Mouse (Mus musculus) hindbrain, embryonic 12.5 days (tissue): ENCODE measurements at regions not wholly inside any gene's neighbourhood (a gene's known extent, or its start where the extent isn't known, plus 50 kb on each side); places are given as distances from the start of the nearest gene placed in this dataset.
"Not testable (repeated sequence)": the region's sequence is repeated elsewhere in the genome, so short reads cannot be mapped to it uniquely, and the experiment has no call there.

ENCODE experiments used
- ATAC-seq: fragments of 200-750 bp; cut with Nextera tagmentation; 2 replicates; pipeline ENCODE4 v1.8.0; 2017; ENCODE audit warnings: moderate TSS enrichment; ENCODE audit not compliant: low FRiP score
- H3K27ac ChIP-seq: fragments of 300-500 bp; sonication (generic); 2 replicates; pipeline ENCODE4 v1.5.1; 2016; ENCODE audit warnings: mild to moderate bottlenecking
- H3K27me3 ChIP-seq: fragments of 300-500 bp; sonication (generic); 2 replicates; pipeline ENCODE4 v1.6.1; 2016; ENCODE audit warnings: mild to moderate bottlenecking
- H3K36me3 ChIP-seq: fragments of 300-500 bp; sonication (generic); 2 replicates; pipeline ENCODE4 v1.6.1; 2016; ENCODE audit warnings: mild to moderate bottlenecking
- H3K4me1 ChIP-seq: fragments of 300-500 bp; sonication (generic); 2 replicates; pipeline ENCODE4 v1.6.1; 2016
- H3K4me2 ChIP-seq: fragments of 300-500 bp; sonication (generic); replicated peaks from 2 replicates; pipeline ENCODE4 v1.6.1; 2016; ENCODE audit warnings: mild to moderate bottlenecking
- H3K4me3 ChIP-seq: fragments of 300-500 bp; sonication (generic); 2 replicates; pipeline ENCODE4 v1.5.1; 2016; ENCODE audit warnings: mild to moderate bottlenecking
- H3K9ac ChIP-seq: fragments of 300-500 bp; sonication (generic); 2 replicates; pipeline ENCODE4 v1.6.1; 2016; ENCODE audit warnings: mild to moderate bottlenecking, moderate library complexity
- H3K9me3 ChIP-seq: fragments of 300-500 bp; sonication (generic); replicated peaks from 2 replicates; pipeline ENCODE4 v1.6.1; 2016; ENCODE audit warnings: mild to moderate bottlenecking
- WGBS: fragments of 180-500 bp; shearing (Covaris S2); methylation state at CpG from one replicate; pipeline ENCODE4 v1.1.7; 2016; 5-methylcytosine and 5-hydroxymethylcytosine counted together

- Histone ChIP-seq H3K27ac (no peak overlapping the region), H3K4me3 (no peak overlapping the region), H3K9ac (no peak overlapping the region), H3K4me2 (no peak overlapping the region), H3K9me3 (no peaks in the 10 kb centered on the region), H3K27me3 (no peaks in the 10 kb centered on the region), H3K4me1 (no peaks in the 10 kb centered on the region), H3K36me3 (no peaks in the 10 kb centered on the region)
- 86% methylated on average over 4 of the region's 4 CpGs for WGBS
- ATAC-seq, result no peak
Observed at GRCm38 (mm10) chr13:45130516-45131249, 52.2 kb downstream of the Gm9817 start.

GRCm38 (mm10) chr13:45140616-45141015 is 62.1 kb downstream of the Gm9817 start:
- Histone ChIP-seq H3K9ac (no peak overlapping the region), H3K27ac (no peak overlapping the region), H3K27me3 (no peaks in the 10 kb centered on the region), H3K4me2 (no peak overlapping the region), H3K36me3 (no peaks in the 10 kb centered on the region), H3K4me1 (no peaks in the 10 kb centered on the region), H3K4me3 (no peak overlapping the region), H3K9me3 (no peaks in the 10 kb centered on the region)
- WGBS, result 85% methylated on average over 2 of the region's 2 CpGs
- no peak for ATAC-seq

GRCm38 (mm10) chr13:45145129-45145528 is 66.6 kb downstream of the Gm9817 start:
- no peaks in the 10 kb centered on the region for H3K9me3 ChIP-seq
- H3K27ac ChIP-seq, result no peak overlapping the region
- WGBS, result 82% methylated on average over 6 of the region's 6 CpGs
- no peaks in the 10 kb centered on the region for H3K27me3 ChIP-seq
- H3K36me3 ChIP-seq, result no peaks in the 10 kb centered on the region
- H3K4me1 ChIP-seq, result no peaks in the 10 kb centered on the region
- no peak for ATAC-seq
- H3K4me3 ChIP-seq, result no peak overlapping the region
- no peak overlapping the region for H3K9ac ChIP-seq
- H3K4me2 ChIP-seq, result no peak overlapping the region

GRCm38 (mm10) chr13:45156223-45156622 is 77.7 kb downstream of the Gm9817 start:
- no peak for ATAC-seq
- Histone ChIP-seq H3K9ac (no peak overlapping the region), H3K4me1 (no peaks in the 10 kb centered on the region), H3K27ac (no peak overlapping the region), H3K36me3 (no peaks in the 10 kb centered on the region), H3K9me3 (no peaks in the 10 kb centered on the region), H3K4me2 (no peak overlapping the region), H3K27me3 (no peaks in the 10 kb centered on the region), H3K4me3 (no peak overlapping the region)
- 67% methylated on average over 3 of the region's 3 CpGs for WGBS

GRCm38 (mm10) chr13:45156982-45157381 is 78.5 kb downstream of the Gm9817 start:
- H3K9me3 ChIP-seq, result no peaks in the 10 kb centered on the region
- no peak overlapping the region for H3K9ac ChIP-seq
- no peaks in the 10 kb centered on the region for H3K4me1 ChIP-seq
- WGBS, result 77% methylated on average over 2 of the region's 2 CpGs
- no peaks in the 10 kb centered on the region for H3K27me3 ChIP-seq
- no peak overlapping the region for H3K27ac ChIP-seq
- no peak overlapping the region for H3K4me3 ChIP-seq
- no peaks in the 10 kb centered on the region for H3K36me3 ChIP-seq
- no peak overlapping the region for H3K4me2 ChIP-seq
- no peak for ATAC-seq

GRCm38 (mm10) chr13:45160281-45160680 is 81.8 kb downstream of the Gm9817 start:
- no peak overlapping the region for H3K9ac ChIP-seq
- 80% methylated on average over 5 of the region's 5 CpGs for WGBS
- no peak overlapping the region for H3K4me3 ChIP-seq
- no peaks in the 10 kb centered on the region for H3K36me3 ChIP-seq
- ATAC-seq, result no peak
- 0 out of 2 replicates have a peak, but pooled peaks cover 5% of the 10 kb centered on the region for H3K4me1 ChIP-seq
- H3K27ac ChIP-seq, result no peak overlapping the region
- H3K27me3 ChIP-seq, result no peaks in the 10 kb centered on the region
- no peak overlapping the region for H3K4me2 ChIP-seq
- H3K9me3 ChIP-seq, result no peaks in the 10 kb centered on the region

GRCm38 (mm10) chr13:45164001-45164778 is 85.7 kb downstream of the Gm9817 start:
- 48% methylated on average over 6 of the region's 6 CpGs for WGBS
- Histone ChIP-seq H3K9me3 (no peaks in the 10 kb centered on the region), H3K36me3 (no peaks in the 10 kb centered on the region), H3K4me3 (no peak overlapping the region), H3K9ac (no peak overlapping the region), H3K4me2 (no peak overlapping the region), H3K4me1 (0 out of 2 replicates have a peak, but pooled peaks cover 5% of the 10 kb centered on the region), H3K27ac (peak overlapping the region; percentile 49), H3K27me3 (no peaks in the 10 kb centered on the region)
- no peak for ATAC-seq

GRCm38 (mm10) chr13:45165159-45165558 is 86.7 kb downstream of the Gm9817 start:
- H3K27me3 ChIP-seq, result no peaks in the 10 kb centered on the region
- 83% methylated on average over 3 of the region's 3 CpGs for WGBS
- H3K4me2 ChIP-seq, result no peak overlapping the region
- H3K27ac ChIP-seq, result no peak overlapping the region
- H3K9ac ChIP-seq, result no peak overlapping the region
- no peaks in the 10 kb centered on the region for H3K36me3 ChIP-seq
- no peak for ATAC-seq
- no peaks in the 10 kb centered on the region for H3K9me3 ChIP-seq
- 0 out of 2 replicates have a peak, but pooled peaks cover 5% of the 10 kb centered on the region for H3K4me1 ChIP-seq
- H3K4me3 ChIP-seq, result no peak overlapping the region

- no peak overlapping the region for H3K4me3 ChIP-seq
Observed at GRCm38 (mm10) chr13:45169716-45170115, 91.2 kb downstream of the Gm9817 start.

GRCm38 (mm10) chr13:45173139-45173538 is 94.6 kb downstream of the Gm9817 start:
- H3K4me3 ChIP-seq, result no peak overlapping the region
- H3K4me1 ChIP-seq, result no peaks in the 10 kb centered on the region
- no peaks in the 10 kb centered on the region for H3K36me3 ChIP-seq
- WGBS, result 90% methylated on average over 9 of the region's 9 CpGs
- ATAC-seq, result no peak
- no peaks in the 10 kb centered on the region for H3K27me3 ChIP-seq
- H3K4me2 ChIP-seq, result no peak overlapping the region
- H3K9me3 ChIP-seq, result peaks cover 7% of the 10 kb centered on the region; the same call in 1 of the 2 replicates
- no peak overlapping the region for H3K9ac ChIP-seq
- H3K27ac ChIP-seq, result no peak overlapping the region

More at GRCm38 (mm10) chr13:45169716-45170115, 91.2 kb downstream of the Gm9817 start:
- Histone ChIP-seq H3K36me3 (no peaks in the 10 kb centered on the region), H3K27ac (no peak overlapping the region), H3K27me3 (no peaks in the 10 kb centered on the region), H3K4me2 (no peak overlapping the region), H3K9me3 (peaks cover 7% of the 10 kb centered on the region; the same call in 1 of the 2 replicates), H3K4me1 (no peaks in the 10 kb centered on the region), H3K9ac (no peak overlapping the region)
- no peak for ATAC-seq

- H3K4me1 ChIP-seq, H3K27ac ChIP-seq, ATAC-seq, H3K36me3 ChIP-seq, H3K27me3 ChIP-seq, H3K4me3 ChIP-seq, H3K9ac ChIP-seq, H3K9me3 ChIP-seq, H3K4me2 ChIP-seq: not testable (repeated sequence)
- 89% methylated on average over 3 of the region's 3 CpGs for WGBS
Observed at GRCm38 (mm10) chr13:45175711-45176205, 97.3 kb downstream of the Gm9817 start.

- H3K27me3 ChIP-seq, result no peaks in the 10 kb centered on the region; the same call in 1 of the 2 replicates
- H3K27ac ChIP-seq, result no peak overlapping the region
- H3K4me3 ChIP-seq, result no peak overlapping the region
- H3K36me3 ChIP-seq, result no peaks in the 10 kb centered on the region
- no peaks in the 10 kb centered on the region for H3K9me3 ChIP-seq
- no peak overlapping the region for H3K9ac ChIP-seq
- no peaks in the 10 kb centered on the region for H3K4me1 ChIP-seq
- WGBS, result 93% methylated on average over 1 of the region's 1 CpGs
- no peak for ATAC-seq
- no peak overlapping the region for H3K4me2 ChIP-seq
Observed at GRCm38 (mm10) chr13:45181529-45182230, 103.2 kb downstream of the Gm9817 start.
